Mouse (Mus musculus): ENCODE results near the gene Cpm.

Cpm gene

DNA sequence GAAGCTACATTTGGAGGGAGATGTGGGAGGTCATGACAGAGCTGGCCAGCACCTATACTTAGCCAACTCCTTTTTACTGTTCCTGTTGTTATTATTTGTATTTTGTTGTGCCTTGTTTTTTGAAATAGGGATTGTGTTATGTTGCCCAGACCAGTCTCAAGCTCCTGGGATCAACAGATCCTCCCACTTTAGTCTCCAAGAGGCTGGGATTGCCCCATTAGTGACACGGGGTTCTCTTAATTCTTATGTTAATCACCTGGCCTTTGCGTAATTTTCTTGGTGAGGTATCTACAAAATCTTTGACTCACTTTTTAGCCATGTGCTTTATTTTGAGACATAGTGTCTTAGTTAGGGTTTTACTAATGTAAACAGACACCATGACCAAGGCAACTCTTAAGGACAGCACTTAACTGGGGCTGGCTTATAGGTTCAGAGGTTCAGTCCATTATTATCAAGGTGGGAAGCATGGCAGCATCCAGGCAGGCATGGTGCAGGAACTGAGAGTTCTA is 18.7 kb downstream of the Cpm start:
- no peak for DNase-seq (ENCODE audit: low spot score in 2 of 2)

DNA sequence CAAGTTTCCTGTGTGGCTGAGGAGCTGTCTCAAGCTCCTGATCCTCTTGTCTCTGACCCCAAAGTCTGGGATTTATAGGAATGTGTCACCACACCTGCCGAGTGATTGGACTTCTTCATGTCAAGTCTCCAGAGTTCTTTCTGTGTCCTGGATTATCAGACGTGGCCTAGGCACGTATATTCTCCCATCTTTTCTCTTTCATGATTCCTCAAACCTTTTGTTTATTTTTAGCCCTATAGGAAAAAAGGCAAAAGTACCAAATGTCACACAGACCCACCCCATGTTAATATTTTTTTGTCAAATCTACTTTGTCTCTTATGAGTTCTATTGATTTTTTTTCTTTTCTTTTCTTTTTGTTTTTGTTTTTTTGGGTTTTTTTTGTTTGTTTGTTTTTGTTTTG is 19.3 kb downstream of the Cpm start:
- DNase-seq (ENCODE audit: low spot score in 2 of 2) = no peak

DNA sequence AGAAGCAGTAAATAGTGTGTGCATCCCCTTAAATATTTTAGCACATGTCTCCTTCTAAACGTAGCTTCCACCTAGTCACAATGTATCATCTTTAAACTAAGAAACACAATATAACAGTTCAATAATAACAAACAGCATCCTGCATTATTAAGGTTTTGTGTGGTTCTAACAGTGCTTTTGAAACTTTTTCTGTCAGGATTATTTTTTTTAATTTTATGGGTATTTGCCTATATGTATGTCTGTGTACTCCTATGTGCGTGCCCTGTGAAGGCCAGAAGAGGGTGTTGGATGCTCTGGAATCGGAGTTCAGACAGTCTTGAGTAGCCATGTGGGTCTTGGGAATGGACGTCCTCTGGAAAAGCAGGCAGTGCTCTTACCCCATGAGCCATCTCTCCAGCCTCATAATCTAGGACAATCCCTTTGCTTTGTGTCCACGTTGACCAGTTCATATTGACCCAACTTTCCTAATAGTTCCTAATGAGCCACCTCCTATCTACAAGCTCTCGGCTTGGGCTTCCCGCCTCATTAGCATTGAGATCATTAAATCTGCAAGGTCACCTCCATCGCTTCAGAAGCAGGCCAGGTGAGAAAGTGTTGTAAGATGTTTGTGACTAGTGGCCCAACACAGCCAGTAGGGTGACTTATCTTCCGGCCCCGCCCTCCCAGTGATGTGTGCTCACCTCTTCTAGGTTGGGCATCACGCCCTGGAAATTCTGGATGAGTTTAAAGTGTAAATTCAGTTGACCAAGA is 20.2 kb downstream of the Cpm start:
- DNase-seq (ENCODE audit: low spot score in 2 of 2) = no peak

DNA sequence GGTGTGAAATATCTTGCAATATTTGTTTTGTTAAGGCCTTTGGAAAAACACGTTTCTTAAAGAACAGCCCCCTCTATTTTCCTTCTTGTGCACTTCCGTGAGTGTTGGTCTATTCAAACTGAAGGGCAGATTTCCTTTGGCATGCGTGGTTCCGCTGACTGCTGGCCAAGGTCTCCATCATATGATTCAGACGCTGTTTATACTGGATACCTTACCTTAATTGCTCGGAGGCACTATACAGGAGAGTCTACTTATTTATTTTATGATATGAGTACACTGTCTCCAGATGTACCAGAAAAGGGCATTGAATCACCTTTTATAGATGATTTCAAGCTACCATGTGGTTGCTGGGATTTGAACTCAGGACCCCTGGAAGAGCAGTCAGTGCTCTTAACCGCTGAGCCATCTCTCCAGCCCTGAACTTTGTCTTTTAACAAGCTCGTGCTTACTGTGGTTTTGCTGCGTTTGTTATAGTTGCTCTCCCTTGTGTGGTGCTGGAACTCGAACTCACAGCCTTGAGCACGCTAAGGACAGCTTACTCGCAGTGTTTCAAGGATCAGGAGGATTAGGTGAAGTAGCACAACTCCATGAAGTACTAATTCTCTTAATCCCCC is 20.8 kb downstream of the Cpm start:
- DNase-seq (ENCODE audit: low spot score in 2 of 2) = no peak

DNA sequence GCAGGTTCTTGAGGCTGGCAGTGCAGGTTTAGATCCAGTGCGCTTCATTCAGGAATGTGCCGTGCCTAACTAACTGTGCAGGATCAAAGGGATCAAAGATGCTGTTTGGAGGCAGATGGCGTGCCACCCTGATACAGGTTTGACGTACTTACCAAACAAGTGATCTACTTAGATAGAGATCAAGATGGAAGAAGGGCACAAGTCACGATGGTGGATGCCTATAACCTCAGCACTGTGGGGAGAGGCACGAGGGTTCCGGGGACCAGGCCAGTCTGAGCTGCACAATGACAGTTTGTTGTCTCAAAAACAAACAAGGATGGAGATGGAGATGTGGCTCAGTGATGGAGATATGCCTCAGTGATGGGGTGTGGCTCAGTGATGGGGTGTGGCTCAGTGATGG is 21.4 kb downstream of the Cpm start:
- DNase-seq (ENCODE audit: low spot score in 2 of 2) = no peak

DNA sequence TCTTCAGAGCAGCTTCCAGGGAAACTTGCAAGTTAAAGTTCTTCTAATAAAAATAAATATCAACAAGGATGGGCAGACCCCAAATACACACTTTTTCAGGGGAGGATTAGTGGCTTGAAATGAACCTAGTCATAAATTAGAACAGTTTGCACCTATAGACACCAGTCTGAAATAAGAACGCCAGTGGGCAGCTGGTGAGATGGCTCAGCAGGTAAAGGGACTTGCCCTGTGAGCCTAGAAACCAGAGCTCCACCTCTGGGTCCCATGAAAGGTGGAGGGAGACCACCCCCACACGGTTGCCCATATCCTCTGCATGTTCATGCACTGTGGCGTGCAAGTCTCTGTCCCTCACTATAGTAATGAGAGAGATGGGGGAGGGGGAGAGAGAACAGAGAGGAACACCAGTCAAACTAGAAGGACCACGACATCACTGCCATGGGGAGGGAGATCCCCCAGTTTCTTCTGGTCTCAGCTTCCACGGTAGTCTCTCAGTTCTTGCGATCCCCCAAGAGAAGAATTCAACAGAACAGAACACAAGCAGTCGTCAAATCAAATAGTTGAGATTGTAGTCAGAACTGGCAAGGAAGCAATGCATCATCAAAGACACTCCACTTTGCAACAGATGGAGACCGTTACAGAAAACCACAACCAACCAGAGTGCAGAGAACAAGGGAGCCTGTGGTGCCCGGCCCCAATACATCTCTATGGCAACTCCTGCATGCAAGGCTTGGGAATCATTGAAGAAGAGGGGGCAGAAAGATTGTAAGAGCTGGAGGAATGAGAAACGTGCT is 22.5 kb downstream of the Cpm start:
- no peak for DNase-seq (ENCODE audit: low spot score in 2 of 2)

DNA sequence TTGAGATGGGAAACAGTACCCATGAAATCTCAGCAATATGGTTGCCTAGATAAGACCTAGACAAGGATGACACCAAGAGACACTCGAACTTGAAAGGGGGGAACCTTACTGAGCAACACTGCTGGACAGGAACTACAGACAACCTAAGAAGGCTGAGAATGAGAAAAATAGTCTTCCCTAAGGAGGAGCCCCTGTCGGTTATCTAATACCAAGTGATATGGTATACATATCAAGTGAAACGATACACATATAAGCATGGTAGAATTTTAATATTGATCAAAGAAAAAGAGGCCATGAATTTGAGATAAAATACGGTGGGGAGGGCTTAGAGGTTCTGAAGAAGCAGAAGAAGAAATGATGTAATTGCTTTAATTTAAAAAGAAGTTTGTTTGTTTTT is 23.1 kb downstream of the Cpm start:
- no peak for DNase-seq (ENCODE audit: low spot score in 2 of 2)

DNA sequence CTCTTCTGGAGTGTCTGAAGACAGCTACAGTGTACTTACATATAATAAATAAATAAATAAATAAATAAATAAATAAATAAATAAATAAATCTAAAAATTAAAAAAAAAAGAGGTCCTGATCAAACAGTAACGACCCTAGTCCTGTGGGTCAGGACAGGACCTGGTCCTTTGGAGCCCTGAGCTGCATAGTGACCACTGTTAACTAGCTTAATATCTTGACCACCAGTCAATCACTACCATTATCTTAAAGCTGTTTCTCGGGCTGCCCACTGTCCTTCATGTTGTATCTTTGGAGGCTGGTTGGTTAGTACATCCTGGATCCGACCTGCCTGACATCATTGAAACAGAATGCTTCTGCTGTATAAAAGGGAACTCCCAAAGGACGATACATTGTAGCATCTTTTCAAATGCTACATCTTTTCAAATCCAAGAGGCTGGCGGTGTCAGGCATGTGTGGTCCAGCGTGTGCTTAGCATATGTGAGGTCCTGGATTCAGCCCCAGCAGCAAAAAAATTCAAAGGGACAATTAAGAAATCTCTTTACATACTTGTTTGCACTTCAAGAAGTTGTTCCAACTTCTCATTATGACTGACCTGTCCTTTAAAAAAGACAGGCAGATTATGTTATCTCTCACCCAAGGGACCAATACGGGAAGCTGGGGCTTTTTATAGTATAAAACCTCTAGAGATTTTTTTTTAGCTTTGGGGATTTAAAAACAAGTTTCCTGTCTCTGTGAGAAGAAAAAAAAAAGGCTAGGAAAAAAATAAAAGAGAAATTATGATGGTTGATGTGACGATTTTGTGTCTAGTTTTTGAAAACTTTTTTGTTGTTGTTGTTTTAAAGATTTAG is 23.9 kb downstream of the Cpm start:
- no peak for DNase-seq (ENCODE audit: low spot score in 2 of 2)

DNA sequence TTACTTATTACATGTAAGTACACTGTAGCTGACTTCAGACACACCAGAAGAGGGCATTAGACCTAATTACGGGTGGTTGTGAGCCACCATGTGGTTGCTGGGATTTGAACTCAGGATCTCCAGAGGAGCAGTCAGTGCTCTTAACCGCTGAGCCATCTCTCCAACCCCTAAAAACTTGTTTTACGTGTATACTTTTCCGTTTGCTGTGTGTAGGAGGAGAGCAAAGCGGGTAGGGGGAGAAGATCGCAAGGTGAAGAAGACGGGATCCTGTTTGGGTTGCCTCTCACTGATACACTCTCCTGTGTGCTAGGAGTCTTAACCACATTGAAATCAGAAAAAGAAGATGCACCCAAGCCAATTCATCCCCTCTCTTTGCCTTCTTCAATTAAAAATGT is 24.5 kb downstream of the Cpm start:
- no peak for DNase-seq (ENCODE audit: low spot score in 2 of 2)

DNA sequence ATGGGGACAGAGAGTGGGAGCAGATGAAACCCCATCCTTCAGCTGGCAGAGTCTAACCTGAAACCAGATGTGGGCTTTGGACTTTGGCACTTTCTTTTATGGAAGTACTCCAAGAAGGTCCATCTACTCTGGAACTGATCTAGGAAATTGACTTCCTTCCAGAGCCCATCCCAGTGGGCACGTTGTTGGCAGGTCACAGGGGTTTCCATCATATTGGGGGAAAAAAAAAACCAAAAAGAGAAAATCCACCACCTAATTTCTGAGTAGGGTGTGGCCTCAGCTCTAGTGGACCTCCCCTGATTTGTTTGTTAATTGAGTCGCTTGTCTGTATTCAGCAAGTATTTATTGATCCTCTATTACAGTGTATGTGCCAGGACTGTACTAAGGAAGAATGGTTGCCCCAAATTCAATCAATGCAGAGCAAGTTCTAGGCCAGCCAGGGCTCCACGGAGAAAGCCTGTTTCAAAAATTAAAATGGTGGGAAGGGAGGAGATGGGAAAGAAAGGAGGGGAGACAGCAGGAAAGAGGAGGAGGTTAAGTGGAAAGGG is 25.4 kb downstream of the Cpm start:
- no peak for DNase-seq (ENCODE audit: low spot score in 2 of 2)

DNA sequence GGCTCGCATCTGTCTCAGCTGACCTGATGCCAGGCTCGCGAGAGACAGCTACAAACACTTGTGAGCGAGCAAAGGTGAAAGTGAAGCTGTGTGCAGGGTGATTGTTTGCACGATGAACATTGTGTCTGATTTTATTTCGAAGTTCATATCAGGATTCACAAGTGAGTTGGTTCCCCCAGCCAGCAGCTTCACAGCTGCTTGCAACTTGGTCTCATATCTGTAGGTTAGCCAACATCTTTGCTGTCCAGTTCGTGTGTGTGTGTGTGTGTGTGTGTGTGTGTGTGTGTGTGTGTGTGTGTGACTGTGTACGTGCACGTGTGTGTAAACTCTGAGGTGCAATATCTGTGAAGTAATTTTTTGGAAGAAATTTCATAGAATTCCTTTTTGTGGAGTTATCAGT is 26.2 kb downstream of the Cpm start:
- no peak for DNase-seq (ENCODE audit: low spot score in 2 of 2)

DNA sequence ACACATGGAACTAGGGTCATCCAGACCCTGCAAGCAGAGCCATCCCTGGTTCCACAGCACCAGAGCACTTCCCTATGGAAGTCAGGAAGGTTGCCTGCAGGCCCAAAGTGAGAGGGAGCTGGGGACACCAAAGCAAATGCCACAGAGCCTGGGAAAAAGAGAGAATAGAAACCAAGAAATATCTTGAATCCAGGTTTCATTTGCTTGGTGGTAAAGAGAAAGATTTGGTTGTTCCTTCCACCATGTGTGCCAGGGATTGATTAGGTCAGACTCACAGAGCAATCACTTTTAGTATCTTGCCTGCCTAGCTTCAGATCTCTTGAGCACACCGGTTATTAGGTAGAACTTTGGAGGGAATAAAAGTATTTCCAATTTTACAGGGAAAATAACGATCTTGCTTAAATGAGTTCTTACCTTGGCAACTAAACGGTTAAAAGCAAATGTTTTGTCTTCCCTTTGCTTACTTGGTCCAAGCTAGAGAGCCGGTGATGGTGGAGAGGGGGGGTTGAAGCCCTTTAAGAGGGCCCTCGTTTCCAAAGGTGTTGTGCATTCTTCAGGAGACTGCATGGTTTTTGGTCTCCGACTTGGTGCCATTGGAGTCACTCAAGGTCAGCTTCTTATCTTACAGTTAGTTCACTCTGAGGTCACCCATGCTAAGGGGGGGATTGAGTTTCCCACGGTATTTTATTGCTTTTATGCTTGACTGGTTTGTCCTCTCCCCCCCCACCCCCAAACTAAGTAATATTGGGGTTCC is 26.8 kb downstream of the Cpm start:
- no peak for DNase-seq (ENCODE audit: low spot score in 2 of 2)

DNA sequence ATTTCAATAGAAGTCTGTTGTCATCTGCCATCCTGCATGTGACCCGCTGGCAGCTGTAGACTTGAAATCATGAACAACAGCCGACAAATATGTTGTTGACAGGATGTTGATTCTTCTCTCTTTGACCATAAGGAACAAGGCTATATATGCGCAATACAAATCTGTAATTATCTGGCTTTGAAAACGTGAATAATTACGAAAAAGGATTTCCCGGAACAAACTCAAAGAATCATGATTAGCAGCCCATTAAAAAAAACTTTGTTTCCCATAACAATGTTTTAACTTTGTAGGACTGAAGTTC is 27.3 kb downstream of the Cpm start:
- DNase-seq (ENCODE audit: low spot score in 2 of 2) = no peak

DNA sequence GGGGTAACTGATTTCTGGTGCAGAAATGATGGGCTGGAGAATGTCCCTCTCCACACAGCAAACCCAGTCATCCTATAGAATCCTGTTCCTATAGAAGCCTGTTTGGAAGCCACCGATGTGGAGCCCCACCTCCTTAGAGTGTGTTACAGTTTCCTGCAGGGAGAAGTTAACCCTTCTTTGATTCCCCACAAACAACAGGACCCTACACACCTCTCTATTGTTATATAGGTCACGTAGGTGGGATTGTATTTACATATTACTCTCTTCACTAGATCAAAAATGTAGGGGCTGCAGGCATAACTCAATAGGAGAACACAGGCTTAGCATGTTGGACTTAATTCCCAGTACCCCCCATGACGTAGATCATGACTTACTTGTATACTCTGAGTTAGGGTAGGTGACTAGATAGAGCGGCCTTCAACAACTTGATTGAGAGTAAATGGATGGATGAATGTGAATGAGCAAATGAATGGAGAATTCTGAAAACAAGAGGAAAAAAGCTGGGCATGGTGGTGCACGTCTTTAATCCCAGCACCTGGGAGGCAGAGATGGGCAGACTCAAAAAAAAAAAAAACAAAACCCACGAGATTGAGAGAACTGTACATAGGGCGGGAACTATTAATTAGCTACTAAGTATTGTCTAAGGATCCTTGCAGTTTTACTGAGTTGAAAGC is 27.8 kb downstream of the Cpm start:
- DNase-seq (ENCODE audit: low spot score in 2 of 2) = no peak

DNA sequence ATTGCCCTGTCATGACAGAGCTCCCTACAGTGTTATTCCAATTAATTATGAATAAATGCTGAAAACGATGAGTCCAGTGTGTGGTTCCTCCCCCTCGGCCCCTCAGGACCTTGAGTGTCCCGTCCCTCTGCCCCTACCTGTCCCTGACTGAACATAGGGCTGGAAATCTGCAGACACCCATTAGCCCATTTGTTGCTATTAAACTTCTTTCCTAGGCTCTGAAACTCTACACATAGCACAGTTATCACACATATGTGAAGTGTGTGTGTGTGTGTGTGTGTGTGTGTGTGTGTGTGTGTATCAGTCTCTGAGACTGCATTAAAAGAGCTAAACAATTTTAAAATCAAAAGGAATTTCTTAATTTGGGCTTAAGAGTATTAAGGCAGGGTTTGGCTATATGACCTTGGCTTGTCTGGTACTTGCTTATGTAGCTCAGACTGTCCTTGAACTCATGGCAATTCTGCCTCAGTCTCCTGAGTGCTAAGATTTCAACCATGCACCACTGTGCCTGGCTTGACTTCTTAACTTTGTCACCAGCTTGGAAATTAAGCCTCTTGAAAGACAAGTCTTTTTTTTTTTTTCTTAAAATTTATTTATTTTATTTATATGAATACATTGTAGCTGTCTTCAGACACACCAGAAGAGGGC is 28.5 kb downstream of the Cpm start:
- DNase-seq (ENCODE audit: low spot score in 2 of 2) = no peak

DNA sequence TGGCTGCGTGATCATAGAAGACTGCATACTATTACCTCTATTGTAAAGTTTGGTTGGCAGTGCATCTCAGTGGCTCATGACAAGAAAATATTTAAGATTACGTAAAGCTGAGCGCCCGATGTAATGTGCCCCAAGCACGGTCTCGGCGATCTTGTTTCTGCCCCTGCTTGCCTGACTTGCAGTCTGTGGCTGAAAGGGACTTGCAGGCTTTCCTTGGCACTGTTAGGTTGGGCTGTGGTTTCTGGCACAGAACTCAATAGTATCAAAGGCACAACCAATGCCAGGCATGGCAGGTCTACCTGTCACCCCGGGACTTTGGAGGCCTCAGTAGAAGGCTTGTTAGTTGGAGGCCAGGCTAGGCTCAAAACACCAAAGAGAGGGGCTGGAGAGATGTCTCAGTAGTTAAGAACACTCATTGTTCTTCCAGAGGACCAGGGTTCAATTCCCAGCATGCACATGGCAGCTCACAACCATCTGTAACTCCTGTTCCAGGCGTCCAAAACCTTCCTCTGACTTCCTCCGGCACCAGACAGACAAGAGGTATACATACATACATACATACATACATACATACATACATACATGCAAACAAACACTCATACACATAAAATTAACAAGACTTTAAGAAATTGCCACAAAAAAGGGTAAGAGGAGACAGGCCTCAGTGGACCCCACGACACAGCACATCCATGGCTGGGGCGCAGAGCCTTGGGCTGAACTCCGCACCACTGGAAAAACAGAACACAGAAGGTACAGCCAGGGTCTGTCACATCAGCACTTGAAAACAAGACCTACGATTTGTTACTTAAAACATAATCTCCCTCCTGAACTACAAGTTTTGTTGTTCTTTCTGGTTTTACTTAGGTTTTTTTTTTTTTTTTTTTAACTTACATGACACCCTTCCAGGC is 29.5 kb downstream of the Cpm start:
- DNase-seq (ENCODE audit: low spot score in 2 of 2) = no peak

DNA sequence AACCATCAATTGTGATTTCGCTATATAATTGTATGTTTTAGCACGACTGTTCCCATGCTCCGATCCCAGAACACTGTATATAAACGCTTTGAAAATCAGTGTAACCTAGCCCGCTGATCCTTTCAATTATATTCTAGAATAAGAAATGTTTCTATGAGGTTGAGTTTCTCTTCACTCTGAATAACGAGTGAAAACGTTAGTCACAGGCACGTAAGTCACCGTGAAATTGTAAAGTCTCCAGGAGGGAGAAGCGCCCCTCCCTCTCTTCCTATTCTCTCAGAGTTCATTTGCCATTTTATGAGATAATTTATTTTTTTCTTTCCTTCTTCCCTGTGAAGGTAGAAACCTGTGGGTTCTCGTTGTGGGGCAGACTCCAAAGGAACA is 30.1 kb downstream of the Cpm start:
- no peak for DNase-seq (ENCODE audit: low spot score in 2 of 2)

DNA sequence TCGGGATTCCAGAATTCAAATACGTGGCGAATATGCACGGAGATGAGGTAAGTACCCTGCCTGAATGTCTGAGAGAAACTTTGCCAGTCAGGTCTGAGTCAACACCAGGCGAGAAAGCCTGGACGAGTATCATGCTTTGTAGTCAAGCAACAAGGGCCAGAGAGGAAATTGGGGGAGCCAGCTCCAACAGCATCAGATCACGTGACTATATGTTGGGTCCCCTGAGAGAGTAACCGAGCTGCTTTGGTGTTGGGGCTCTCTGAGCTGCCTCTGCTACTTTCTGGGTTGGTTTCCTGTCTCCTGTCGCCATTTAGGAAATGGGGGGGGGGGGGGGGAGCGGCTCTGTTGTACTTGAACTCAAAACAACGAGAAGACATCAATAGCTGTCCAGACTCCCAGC is 30.5 kb downstream of the Cpm start:
- no peak for DNase-seq (ENCODE audit: low spot score in 2 of 2)
